Mouse (Mus musculus) cerebellum, adult 18-20 months (tissue): ENCODE results near the gene Armh4.

Experiments
- DNase-seq, 2 experiments: peaks; one replicate each; pipeline ENCODE4 v3.0.0; 2021

Gene Armh4

DNA sequence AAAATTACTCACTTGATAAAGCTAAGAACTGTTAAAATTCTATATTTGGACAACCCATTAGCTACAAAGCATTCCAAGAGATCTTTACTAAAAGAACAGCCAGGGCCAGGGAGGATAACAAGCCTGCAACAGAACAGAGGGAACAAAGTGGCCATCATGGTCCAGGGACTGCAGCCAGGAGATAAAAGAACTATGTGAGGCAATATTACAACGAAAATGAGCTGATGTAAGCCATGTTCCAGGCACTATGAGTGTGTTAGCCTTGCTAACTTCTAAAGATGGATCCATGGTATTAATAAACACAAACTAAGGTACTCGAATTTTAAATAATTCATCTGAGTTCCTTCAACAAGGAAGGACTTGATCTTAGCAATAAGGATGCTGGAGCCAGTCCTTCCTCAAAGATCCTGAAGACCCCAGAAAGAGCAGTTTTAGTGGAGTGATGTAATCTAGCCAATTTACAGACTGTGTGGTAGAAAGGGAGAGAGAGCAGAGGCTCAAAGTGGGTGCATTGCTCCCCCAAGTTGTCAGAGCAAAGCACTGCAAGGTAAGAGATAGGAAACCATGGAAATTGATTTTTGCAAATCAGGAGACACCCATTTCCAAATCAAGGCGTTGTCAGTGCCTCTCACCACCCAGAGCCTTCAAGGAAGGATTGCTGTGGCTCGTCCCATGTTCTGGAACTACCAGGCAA, 59.7 kb downstream of the Armh4 start:
- no peak for DNase-seq

DNA sequence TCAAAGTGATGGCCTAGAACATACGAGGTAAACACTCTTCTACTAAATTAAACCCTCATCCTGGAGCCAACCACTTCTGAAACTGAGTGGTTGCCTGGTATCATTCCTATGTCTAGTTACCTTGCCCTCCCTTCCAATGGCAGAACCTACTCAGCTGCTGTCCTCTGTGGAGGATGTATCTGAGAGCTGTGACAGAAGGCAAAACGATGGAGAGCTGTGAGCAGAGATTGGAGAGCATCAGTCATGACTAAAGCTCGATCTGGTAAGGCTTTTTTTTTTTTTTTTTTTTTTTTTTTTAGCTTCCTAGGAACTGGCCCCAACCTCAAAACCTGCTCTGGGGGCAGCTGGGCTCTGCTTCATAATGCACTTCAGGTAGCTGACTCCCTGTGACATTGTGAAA, 60.4 kb downstream of the Armh4 start:
- DNase-seq, result no peak

DNA sequence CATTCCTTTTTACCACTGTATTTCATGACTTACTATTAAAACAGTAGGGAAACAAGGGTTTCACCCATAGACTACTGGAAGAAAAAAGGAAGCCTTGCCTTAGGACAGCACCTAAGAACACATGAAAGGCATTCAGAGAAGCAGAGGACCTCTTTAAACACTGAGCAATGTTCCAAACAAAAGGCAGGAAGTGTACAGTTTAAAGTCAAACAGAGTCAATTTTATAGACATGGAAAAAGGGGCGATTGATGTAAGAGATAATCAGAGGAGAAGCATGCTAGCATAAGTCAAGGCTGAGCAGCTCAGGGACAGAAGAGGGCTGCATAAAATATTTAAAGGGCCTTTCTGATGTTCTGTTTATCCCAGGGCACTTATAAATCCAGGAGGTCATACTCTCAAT, 61.9 kb downstream of the Armh4 start:
- DNase-seq, result no peak

DNA sequence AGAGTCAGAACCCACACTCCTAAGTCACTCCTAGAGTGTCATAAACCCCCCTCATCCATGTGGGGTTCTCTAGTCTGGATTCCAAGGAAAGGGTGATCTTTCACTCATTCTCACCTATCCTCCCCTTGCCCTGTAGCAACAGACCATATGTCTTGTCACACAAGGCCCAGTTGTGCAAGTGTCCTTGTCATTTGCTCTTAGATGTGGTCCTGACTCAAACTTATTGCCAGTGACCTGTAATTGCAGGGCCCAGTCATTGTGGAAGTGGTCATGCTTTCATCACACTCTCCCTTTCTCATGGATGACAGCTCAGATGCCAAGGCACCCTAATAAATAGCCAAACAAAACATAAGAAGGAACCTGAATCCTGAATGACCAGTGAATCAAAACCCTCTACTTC, 63.5 kb downstream of the Armh4 start:
- no peak for DNase-seq

DNA sequence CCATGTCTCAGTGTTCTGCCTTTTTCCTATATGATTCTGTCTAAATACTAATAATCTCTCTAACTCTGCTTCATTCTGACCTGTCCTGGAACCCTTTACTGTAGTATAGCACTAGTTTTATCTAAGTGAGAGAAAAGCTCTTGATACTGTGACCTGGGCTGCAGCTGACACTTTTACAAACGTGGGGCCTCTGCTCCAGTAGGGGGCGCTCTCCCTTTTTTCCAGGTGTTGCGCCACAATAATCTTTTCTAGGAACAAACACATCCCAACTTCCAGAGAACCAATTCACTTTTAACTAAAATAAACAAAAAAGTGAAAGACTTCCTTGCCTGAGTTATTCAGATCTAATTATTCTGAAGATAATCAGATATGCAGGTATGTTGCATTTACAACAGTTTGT, 72.2 kb downstream of the Armh4 start:
- DNase-seq, result no peak

DNA sequence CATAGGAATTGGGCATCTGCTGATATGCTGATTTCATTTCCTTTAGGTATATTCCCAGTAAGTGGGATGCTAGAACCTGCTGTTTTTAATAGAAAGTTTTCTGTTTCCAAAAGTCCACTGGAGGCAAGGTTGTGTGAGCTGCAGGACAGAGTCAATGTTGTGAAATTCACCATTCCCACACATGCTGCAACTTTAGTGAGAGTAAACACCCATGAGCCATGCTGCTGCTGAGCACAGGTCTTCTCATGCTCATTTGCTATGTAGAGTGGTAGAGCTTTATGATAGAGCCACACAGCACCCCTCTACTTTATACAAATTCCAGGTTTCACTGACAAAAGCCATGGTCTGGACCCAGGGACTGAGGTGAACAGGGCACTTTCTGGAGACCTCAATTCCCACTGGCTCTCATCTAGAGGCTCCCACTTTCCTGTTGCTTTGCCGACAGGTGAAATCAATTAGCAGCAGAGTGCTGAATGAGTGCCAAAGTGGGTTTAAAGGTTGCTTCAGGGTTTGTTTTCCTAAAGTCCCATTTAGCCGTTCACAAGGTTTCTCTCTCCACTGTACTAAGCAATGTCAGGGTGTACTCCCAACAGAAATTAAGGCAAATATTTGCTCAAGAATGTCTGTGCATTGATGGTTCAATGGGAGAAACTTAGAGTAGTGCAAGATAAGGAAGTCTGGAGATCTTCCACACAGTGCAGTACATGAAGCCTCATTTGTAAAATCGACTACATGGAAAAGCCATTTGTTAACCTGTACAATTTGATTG, 79.6 kb downstream of the Armh4 start:
- DNase-seq, result peak in 1 of 2 experiments; percentile 17

DNA sequence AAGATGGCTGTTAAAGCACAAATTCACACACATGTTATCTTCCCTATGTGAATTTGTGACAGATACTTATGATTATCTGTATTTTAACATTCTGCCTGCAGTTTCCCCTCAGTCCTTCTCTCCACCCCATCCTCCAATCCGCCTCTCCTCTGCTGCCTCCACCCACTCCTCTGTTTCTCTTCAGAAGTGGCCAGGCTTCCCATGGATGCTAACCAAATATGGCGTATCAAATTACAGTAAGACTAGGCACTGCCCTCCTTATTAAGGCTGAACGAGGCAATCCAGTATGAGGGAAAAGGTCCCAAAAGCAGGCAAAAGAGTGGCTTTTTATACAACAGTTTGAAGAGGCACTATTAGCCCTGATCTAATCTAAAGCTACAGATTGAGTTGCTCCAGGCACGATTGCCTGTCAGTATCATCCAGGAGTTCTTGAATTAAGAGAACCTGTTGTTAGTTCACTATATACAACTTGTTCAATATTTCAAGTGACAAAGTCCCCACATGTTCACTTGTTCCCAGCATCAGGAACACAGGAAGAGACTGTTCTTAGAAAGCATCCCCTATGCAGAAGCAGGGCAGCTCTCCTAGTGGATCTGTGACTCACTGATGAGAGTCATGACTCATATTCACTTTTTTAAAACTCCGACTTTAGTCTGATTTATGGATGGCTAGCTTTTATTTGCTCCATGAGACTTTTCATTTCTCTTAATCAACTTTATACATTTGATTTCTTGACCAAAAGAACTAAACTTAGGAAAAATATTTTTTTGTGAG, 103.5 kb downstream of the Armh4 start:
- no peak for DNase-seq

DNA sequence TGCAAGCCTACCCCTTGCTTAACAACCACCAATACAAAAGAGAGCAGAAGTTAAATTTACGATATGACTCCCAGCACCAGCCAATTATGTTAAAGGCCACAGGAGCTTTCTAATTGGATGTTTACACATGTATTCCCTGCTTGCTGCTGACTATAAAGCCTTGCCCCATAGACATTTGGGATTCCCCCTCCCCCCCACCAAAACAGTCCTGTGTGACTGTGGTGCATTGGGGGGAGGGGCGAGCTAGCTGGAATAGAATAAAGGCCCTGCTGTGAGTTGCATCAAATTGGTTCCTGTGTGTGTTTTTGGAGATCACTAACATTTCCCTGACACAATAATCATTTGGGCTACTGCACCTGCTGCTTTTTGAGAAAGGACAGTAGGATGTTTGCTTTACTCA, 106.6 kb downstream of the Armh4 start:
- no peak for DNase-seq

DNA sequence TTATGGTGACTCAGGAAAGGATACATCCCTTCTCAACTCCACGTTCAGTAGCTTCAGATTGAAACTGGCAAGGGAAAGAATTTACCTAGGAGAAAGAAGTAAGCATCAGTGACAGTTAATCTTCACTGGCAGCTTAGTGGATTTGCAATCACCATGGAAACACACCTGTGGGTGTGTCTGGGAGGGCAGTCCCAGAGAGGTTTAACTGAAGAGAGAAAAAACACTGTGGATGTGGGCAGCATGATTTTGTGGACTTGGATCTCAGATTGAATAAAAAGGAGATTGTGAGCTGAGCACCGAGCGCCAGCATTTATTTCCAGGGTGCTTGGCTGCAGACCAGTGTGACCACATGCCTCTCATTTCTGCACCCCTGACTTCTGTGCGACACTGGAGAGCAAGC, 122.7 kb downstream of the Armh4 start:
- no peak for DNase-seq

DNA sequence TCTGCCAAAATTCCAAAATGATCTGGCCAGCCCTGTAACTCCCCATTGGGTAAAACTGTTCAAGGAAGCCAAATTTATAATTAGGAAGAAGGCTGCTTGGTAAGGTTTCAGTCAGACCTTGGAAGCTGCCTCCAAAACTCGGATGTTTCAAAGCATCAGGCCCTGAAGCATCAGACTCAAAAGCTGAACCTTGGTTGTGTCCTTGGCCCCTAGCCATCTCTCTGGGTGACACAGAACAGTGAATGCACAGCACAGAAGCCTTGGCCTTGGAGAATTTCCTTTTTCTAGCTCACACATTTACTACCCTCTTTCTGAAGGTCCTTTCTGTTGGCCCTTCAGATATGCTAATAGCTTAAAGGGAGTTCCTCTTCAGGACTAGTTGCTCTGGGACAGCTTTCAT, 134.0 kb downstream of the Armh4 start:
- peak in 1 of 2 experiments; percentile 4 for DNase-seq

DNA sequence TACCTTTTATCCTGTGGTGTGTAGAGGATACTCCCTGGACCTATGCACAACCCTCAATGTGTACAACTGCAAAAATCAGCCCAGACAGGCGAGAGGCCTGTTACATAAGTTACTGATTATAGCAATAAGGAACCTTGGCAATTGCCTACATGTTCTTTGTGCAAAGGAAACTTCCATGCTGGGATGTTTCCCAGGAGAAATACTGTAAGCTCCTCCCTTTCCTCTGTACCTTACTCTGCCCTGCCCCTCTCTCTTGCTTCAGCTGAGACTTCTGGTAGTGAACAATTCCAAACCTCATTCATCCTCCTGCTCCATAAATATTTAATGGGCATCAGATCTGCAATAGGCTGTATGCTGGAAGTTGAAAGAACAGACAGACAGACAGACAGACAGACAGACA, 145.8 kb downstream of the Armh4 start:
- DNase-seq, result no peak

DNA sequence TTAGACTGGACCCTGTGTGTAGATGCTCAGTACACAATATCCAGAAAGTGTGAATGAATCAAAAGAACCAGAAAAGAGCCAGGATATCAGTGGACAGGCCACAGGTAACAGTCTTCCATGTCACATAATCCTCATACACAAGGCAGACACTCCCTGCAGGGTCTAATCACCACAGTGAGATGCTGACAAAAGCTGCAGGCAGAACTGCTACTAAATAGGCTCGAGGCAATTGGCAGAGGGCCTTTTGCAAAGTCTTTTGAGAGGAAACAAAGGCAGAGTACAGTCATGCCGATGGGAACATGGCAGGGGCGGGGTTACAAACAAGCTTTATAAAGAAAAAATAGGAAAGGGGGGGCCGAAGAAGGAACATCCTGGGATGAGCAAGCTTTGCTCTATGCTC, 157.1 kb downstream of the Armh4 start:
- DNase-seq, result no peak
